Mouse (Mus musculus) embryonic stem cell, embryonic (primary cell): ENCODE measurements around the gene Zp3.

Source experiments
- CTCF ChIA-PET, 4 experiments: fragments of 300-600 bp in 2 of 4; fragments of 350-600 bp in 2 of 4; sonication (Branson Sonifier 250); formaldehyde crosslinking; loops; one replicate each; lab custom pipeline; 2022; ENCODE audit warnings: inconsistent platforms in 2 of 4; lab: Charles Lee
- POLR2A ChIA-PET, 4 experiments: fragments of 300-600 bp in 2 of 4; fragments of 350-600 bp in 2 of 4; sonication (Branson Sonifier 250); formaldehyde crosslinking; loops; one replicate each; lab custom pipeline; 2022; ENCODE audit warnings: antibody characterized with exemption in 4 of 4, inconsistent platforms in 1 of 4; lab: Charles Lee

The Zp3 gene

GRCm38 (mm10) chr5:135979904-135980303, at the start of gene Zp3:
Zp3 (plus strand) TSS chr5:135980099.
- ChIA-PET POLR2A (interaction anchor here in 3 of 4 experiments (0.5 to 6.0 kb wide), 15 partner anchors 8 to 365 kb away, joined by 3 to 34 read pairs (median 4); partner anchors contain the start of gene Ywhag (in 1 of the 3)), CTCF (interaction anchor here in 3 of 4 experiments (0.6 to 3.4 kb wide), 13 partner anchors 10 to 142 kb away, joined by 3 to 34 read pairs (median 3); partner anchors contain the start of genes Dtx2 (in 1 of the 3), Polr2j (in 1 of the 3) and Rasa4 (in 1 of the 3))

- CTCF ChIA-PET = interaction anchor here in 3 of 4 experiments (0.5 to 1.4 kb wide), 3 partner anchors 13 to 92 kb away, joined by 3 to 4 read pairs (median 3); no protein-coding TSS in a partner anchor
- POLR2A ChIA-PET = interaction anchor here (0.5 to 35.7 kb wide), 33 partner anchors 8 to 314 kb away, joined by 3 to 1106 read pairs (median 4); partner anchors contain the start of genes Hspb1 (in 2 of the 4), Rasa4 (in 1 of the 4) and Ssc4d (in 1 of the 4)
Observed at GRCm38 (mm10) chr5:135931526-135931925, 48.4 kb upstream of the Zp3 start.

GRCm38 (mm10) chr5:135932359-135932758, 47.5 kb upstream of the Zp3 start:
- ChIA-PET CTCF (interaction anchor here in 1 of 4 experiments (0.9 kb wide), 1 partner anchor 14 kb away, joined by 3 read pairs; no protein-coding TSS in a partner anchor), POLR2A (interaction anchor here (1.0 to 35.7 kb wide), 22 partner anchors 9 to 45 kb away, joined by 3 to 1106 read pairs (median 9); partner anchors contain the start of genes Hspb1 (in 2 of the 4) and Ssc4d (in 1 of the 4))

- CTCF ChIA-PET = no interaction called here
- POLR2A ChIA-PET = interaction anchor here in 2 of 4 experiments (2.4 to 35.7 kb wide), 6 partner anchors 12 to 31 kb away, joined by 9 to 1106 read pairs (median 78); partner anchors contain the start of gene Hspb1 (in 1 of the 2)
Observed at GRCm38 (mm10) chr5:135933222-135933899, 46.5 kb upstream of the Zp3 start.

- ChIA-PET CTCF (interaction anchor here in 3 of 4 experiments (0.6 to 1.7 kb wide), 11 partner anchors 13 to 773 kb away, joined by 3 to 19 read pairs (median 7); no protein-coding TSS in a partner anchor), POLR2A (interaction anchor here (0.6 to 3.3 kb wide), 96 partner anchors 9 to 1712 kb away, joined by 3 to 221 read pairs (median 6); partner anchors contain the start of genes Hspb1 (in 3 of the 4), Dtx2 (in 2 of the 4), Mdh2 (in 2 of the 4) and Styxl1 (in 2 of the 4))
Observed at GRCm38 (mm10) chr5:135933900-135934441, 45.9 kb upstream of the Zp3 start.

GRCm38 (mm10) chr5:135934481-135935175, 45.3 kb upstream of the Zp3 start, which contains the start of gene Ywhag:
Ywhag (minus strand) TSS chr5:135934616.
- ChIA-PET POLR2A (interaction anchor here (0.5 to 3.3 kb wide), 131 partner anchors 8 to 1852 kb away, joined by 3 to 221 read pairs (median 5); partner anchors contain the start of genes Hspb1 (in 3 of the 4), Mdh2 (in 3 of the 4), Styxl1 (in 3 of the 4) and Dtx2 (in 2 of the 4)), CTCF (interaction anchor here (0.5 to 1.7 kb wide), 23 partner anchors 13 to 772 kb away, joined by 3 to 19 read pairs (median 5); partner anchors contain the start of gene Sh2b2 (in 1 of the 4))

DNA sequence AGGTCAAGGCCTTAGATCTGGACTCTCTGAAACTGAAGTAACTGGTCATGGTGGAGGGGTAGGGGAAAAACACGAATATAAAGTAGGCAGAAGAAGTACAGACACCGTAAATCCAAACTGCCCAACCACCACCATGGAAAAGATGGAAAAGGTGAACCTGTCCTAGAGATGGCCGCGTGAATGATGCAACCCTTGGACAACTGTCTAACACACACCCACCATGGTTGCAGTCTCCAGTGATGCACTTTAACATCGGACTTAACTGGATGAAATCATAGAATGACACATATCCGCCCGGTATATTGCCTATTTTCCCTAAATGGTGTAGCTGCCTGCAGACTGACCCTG, 44.7 kb upstream of the Zp3 start:
- CTCF ChIA-PET = interaction anchor here (0.5 to 1.7 kb wide), 23 partner anchors 14 to 787 kb away, joined by 3 to 19 read pairs (median 5); partner anchors contain the start of gene Sh2b2 (in 1 of the 4)
- POLR2A ChIA-PET = interaction anchor here (0.6 to 3.3 kb wide), 103 partner anchors 7 to 1852 kb away, joined by 3 to 221 read pairs (median 7); partner anchors contain the start of genes Hspb1 (in 3 of the 4), Dtx2 (in 2 of the 4), Cldn4 (in 1 of the 4) and Mdh2 (in 1 of the 4)

- CTCF ChIA-PET = interaction anchor here (0.5 to 1.7 kb wide), 15 partner anchors 8 to 1224 kb away, joined by 3 to 10 read pairs (median 3); partner anchors contain the start of gene Abhd11 (in 1 of the 4)
- POLR2A ChIA-PET = interaction anchor here (0.6 to 3.3 kb wide), 67 partner anchors 8 to 1397 kb away, joined by 3 to 221 read pairs (median 6); partner anchors contain the start of genes Hspb1 (in 3 of the 4) and Dtx2 (in 1 of the 4)
Observed at GRCm38 (mm10) chr5:135935641-135936190, 44.2 kb upstream of the Zp3 start.

DNA sequence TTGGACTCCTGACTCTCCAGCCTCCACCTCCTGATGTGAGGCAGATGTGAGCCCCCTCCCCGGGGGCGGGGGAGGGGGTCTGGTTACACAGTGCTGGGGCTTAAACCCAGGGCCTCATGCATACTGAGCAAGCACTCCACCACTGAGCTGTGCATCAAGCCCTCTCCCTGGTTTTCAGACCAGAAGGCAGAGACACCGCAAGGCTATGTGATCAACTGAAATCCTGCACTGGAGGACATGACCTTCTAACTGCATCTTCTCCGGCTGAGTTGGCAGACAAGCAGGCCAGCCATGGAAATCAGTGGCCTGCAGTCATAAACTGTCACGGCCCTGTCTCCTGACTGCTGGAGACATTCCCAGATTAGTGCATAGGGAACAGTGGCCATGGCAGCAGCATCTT, 39.3 kb upstream of the Zp3 start:
- ChIA-PET CTCF (interaction anchor here in 1 of 4 experiments (0.6 to 1.2 kb wide), 2 partner anchors 17 to 147 kb away, joined by 3 read pairs; no protein-coding TSS in a partner anchor), POLR2A (interaction anchor here (0.5 to 16.9 kb wide), 13 partner anchors 10 to 211 kb away, joined by 3 to 295 read pairs (median 7); no protein-coding TSS in a partner anchor)

DNA sequence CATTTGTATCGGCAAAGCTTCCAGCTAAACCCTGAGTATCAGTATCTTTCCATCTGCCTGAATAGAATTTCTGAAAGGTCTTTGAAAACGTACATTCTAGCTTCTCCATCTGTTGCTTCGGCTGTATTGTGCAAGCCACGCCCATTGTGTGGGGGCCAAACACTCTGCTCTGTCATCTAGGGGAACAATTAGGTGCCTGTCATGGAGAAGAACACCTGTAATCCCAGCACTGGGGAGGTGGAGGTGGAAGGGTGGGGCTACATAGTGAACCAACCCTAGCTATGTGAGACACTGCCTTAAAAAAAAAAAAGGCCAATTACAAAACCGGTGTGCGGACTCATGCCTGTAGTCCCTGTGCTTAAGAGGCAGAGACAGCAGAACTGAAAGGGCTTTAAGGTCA, 37.2 kb upstream of the Zp3 start:
- ChIA-PET CTCF (interaction anchor here in 3 of 4 experiments (0.6 to 1.2 kb wide), 7 partner anchors 15 to 787 kb away, joined by 3 to 6 read pairs (median 4); no protein-coding TSS in a partner anchor), POLR2A (interaction anchor here in 3 of 4 experiments (0.6 to 16.9 kb wide), 17 partner anchors 8 to 74 kb away, joined by 3 to 295 read pairs (median 8); partner anchors contain the start of genes Ywhag (in 3 of the 3) and Hspb1 (in 1 of the 3))

GRCm38 (mm10) chr5:135945916-135946408, 33.9 kb upstream of the Zp3 start:
- POLR2A ChIA-PET = interaction anchor here (0.5 to 16.9 kb wide), 33 partner anchors 10 to 1399 kb away, joined by 3 to 295 read pairs (median 6); partner anchors contain the start of gene Ywhag (in 4 of the 4)

DNA sequence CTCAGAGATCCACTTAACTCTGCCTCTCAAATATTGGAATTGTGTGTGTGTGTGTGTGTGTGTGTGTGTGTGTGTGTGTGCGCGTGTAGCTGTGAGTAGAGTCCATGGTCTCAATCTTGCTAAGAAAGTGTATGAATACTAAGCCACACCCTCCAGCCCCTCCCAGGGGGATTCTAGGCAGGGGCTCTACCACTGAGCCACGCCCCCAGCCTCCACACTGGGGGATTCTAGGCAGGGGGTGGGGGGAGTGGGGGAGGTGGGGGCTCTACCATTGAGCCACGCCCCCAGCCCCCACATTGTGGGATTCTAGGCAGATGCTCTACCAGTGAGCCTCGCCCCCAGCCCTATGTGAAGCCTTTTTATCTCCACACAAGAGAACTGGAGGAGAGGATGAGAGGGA, 33.3 kb upstream of the Zp3 start:
- ChIA-PET CTCF (interaction anchor here in 2 of 4 experiments (0.5 to 1.5 kb wide), 5 partner anchors 9 to 554 kb away, joined by 4 to 6 read pairs (median 4); no protein-coding TSS in a partner anchor), POLR2A (interaction anchor here (0.5 to 16.9 kb wide), 27 partner anchors 10 to 1399 kb away, joined by 3 to 295 read pairs (median 6); partner anchors contain the start of gene Ywhag (in 3 of the 4))

More at GRCm38 (mm10) chr5:135945916-135946408, 33.9 kb upstream of the Zp3 start:
- CTCF ChIA-PET = interaction anchor here in 2 of 4 experiments (0.5 to 1.5 kb wide), 4 partner anchors 12 to 555 kb away, joined by 4 to 6 read pairs (median 4); no protein-coding TSS in a partner anchor

DNA sequence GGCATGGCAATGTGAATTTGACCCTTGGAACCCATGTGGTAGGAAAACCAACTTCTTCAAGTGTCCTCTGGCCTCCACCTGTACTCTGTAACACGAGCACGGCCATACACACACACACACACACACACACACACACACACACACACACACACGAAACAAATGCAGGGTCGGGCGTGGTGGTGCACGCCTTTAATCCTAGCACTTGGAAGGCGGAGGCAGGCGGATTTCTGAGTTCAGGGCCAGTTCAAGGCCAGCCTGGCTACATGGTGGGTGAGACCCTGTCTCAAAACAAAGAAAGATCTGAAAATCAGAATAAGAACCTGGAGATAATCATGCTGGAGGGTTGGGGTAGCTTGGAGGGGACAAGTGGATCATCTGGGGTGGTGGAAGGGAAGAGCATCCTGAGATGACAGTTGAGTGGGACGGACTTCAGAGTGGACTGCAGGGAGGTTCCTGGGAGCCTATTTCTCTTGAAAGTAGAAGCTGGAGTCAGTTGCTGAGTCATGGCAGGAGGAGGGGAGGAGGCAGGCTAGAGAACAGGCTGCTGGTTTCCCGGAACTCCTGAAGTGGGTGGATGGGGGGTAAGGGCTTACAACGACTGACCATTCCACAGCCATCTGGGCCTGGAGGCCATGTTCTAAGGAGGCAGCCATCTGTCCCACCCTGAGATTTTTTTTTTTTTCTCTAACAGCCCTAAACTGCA, 29.0 kb upstream of the Zp3 start:
- ChIA-PET POLR2A (interaction anchor here (0.6 to 16.9 kb wide), 26 partner anchors 8 to 1407 kb away, joined by 3 to 295 read pairs (median 6); partner anchors contain the start of gene Ywhag (in 4 of the 4)), CTCF (interaction anchor here in 3 of 4 experiments (0.7 to 1.2 kb wide), 3 partner anchors 12 to 50 kb away, joined by 3 to 8 read pairs (median 3); no protein-coding TSS in a partner anchor)

GRCm38 (mm10) chr5:135951660-135952059, 28.2 kb upstream of the Zp3 start:
- ChIA-PET POLR2A (interaction anchor here (0.6 to 16.9 kb wide), 34 partner anchors 8 to 1406 kb away, joined by 3 to 295 read pairs (median 4); partner anchors contain the start of genes Ywhag (in 4 of the 4), Abhd11 (in 1 of the 4) and Zp3 (in 1 of the 4)), CTCF (interaction anchor here (0.6 to 1.2 kb wide), 7 partner anchors 11 to 469 kb away, joined by 3 to 11 read pairs (median 3); partner anchors contain the start of gene Zp3 (in 1 of the 4))

GRCm38 (mm10) chr5:135952830-135953229, 27.1 kb upstream of the Zp3 start:
- CTCF ChIA-PET = interaction anchor here in 2 of 4 experiments (0.7 to 1.1 kb wide), 3 partner anchors 51 to 587 kb away, joined by 3 to 4 read pairs (median 3); no protein-coding TSS in a partner anchor
- POLR2A ChIA-PET = interaction anchor here (0.6 to 16.9 kb wide), 18 partner anchors 6 to 642 kb away, joined by 3 to 295 read pairs (median 6); partner anchors contain the start of genes Ywhag (in 3 of the 4) and Zp3 (in 1 of the 4)
